Mouse (Mus musculus): ENCODE measurements at regions not wholly inside any gene's neighbourhood (a gene's known extent, or its start where the extent isn't known, plus 50 kb on each side); places are given as distances from the start of the nearest gene placed in this dataset.

- no peak overlapping the region for H3K27ac ChIP-seq
- no peaks in the 10 kb centered on the region for H3K4me1 ChIP-seq
- H3K4me3 ChIP-seq: no peak overlapping the region
- H3K9me3 ChIP-seq: no peaks in the 10 kb centered on the region
- 79% methylated on average over 4 of the region's 4 CpGs for WGBS
- no peak overlapping the region for H3K4me2 ChIP-seq
- H3K27me3 ChIP-seq (replicated peaks): no peaks in the 10 kb centered on the region
- no peak overlapping the region for H3K9ac ChIP-seq
- H3K36me3 ChIP-seq (replicated peaks): no peaks in the 10 kb centered on the region
- ATAC-seq (replicated peaks): no peak
Observed at GRCm38 (mm10) chr13:42603308-42603707, 77.1 kb upstream of the Phactr1 start.

GRCm38 (mm10) chr13:42607735-42608134, 72.7 kb upstream of the Phactr1 start:
- H3K4me1 ChIP-seq: no peaks in the 10 kb centered on the region
- peak; percentile 62; the same call in 1 of the 2 replicates for ATAC-seq (replicated peaks)
- no peak overlapping the region for H3K27ac ChIP-seq

GRCm38 (mm10) chr13:42608963-42609362, 71.5 kb upstream of the Phactr1 start:
- 20% methylated on average over 4 of the region's 4 CpGs for WGBS
- no peaks in the 10 kb centered on the region for H3K4me1 ChIP-seq
- H3K4me3 ChIP-seq: no peak overlapping the region
- H3K36me3 ChIP-seq (replicated peaks): no peaks in the 10 kb centered on the region
- no peak overlapping the region for H3K27ac ChIP-seq
- no peak overlapping the region for H3K4me2 ChIP-seq
- H3K27me3 ChIP-seq (replicated peaks): no peaks in the 10 kb centered on the region
- H3K9ac ChIP-seq: no peak overlapping the region
- ATAC-seq (replicated peaks): no peak
- H3K9me3 ChIP-seq: no peaks in the 10 kb centered on the region

More at GRCm38 (mm10) chr13:42607735-42608134, 72.7 kb upstream of the Phactr1 start:
- WGBS: 50% methylated on average over 10 of the region's 10 CpGs
- Histone ChIP-seq H3K4me2 (no peak overlapping the region), H3K9me3 (no peaks in the 10 kb centered on the region), H3K9ac (no peak overlapping the region), H3K27me3 (replicated peaks) (no peaks in the 10 kb centered on the region), H3K4me3 (no peak overlapping the region), H3K36me3 (replicated peaks) (no peaks in the 10 kb centered on the region)

- 80% methylated on average over 4 of the region's 4 CpGs for WGBS
- ATAC-seq (replicated peaks): no peak
Observed at GRCm38 (mm10) chr13:42613326-42613725, 67.1 kb upstream of the Phactr1 start.

GRCm38 (mm10) chr13:42615826-42616225, 64.6 kb upstream of the Phactr1 start:
- Histone ChIP-seq H3K4me1 (no peaks in the 10 kb centered on the region), H3K4me2 (no peak overlapping the region), H3K36me3 (replicated peaks) (no peaks in the 10 kb centered on the region), H3K9ac (no peak overlapping the region), H3K27ac (no peak overlapping the region), H3K9me3 (no peaks in the 10 kb centered on the region), H3K4me3 (no peak overlapping the region), H3K27me3 (replicated peaks) (no peaks in the 10 kb centered on the region)
- no peak for ATAC-seq (replicated peaks)
- WGBS: 87% methylated on average over 5 of the region's 5 CpGs

More at GRCm38 (mm10) chr13:42613326-42613725, 67.1 kb upstream of the Phactr1 start:
- Histone ChIP-seq H3K4me3 (no peak overlapping the region), H3K27me3 (replicated peaks) (no peaks in the 10 kb centered on the region), H3K9ac (no peak overlapping the region), H3K27ac (no peak overlapping the region), H3K36me3 (replicated peaks) (no peaks in the 10 kb centered on the region), H3K9me3 (no peaks in the 10 kb centered on the region), H3K4me2 (no peak overlapping the region), H3K4me1 (no peaks in the 10 kb centered on the region)

- WGBS: 91% methylated on average over 6 of the region's 6 CpGs
- Histone ChIP-seq H3K9me3 (no peaks in the 10 kb centered on the region), H3K9ac (no peak overlapping the region), H3K27ac (no peak overlapping the region), H3K4me1 (no peaks in the 10 kb centered on the region), H3K36me3 (replicated peaks) (no peaks in the 10 kb centered on the region), H3K4me3 (no peak overlapping the region), H3K27me3 (replicated peaks) (no peaks in the 10 kb centered on the region), H3K4me2 (no peak overlapping the region)
- ATAC-seq (replicated peaks): no peak
Observed at GRCm38 (mm10) chr13:42617225-42617624, 63.2 kb upstream of the Phactr1 start.

- 70% methylated on average over 4 of the region's 4 CpGs for WGBS
- H3K27me3 ChIP-seq (replicated peaks): no peaks in the 10 kb centered on the region
- no peak overlapping the region for H3K9ac ChIP-seq
- no peaks in the 10 kb centered on the region for H3K36me3 ChIP-seq (replicated peaks)
- H3K4me1 ChIP-seq: no peaks in the 10 kb centered on the region
- ATAC-seq (replicated peaks): no peak
- no peak overlapping the region for H3K4me3 ChIP-seq
- H3K9me3 ChIP-seq: no peaks in the 10 kb centered on the region
- no peak overlapping the region for H3K27ac ChIP-seq
- H3K4me2 ChIP-seq: no peak overlapping the region
Observed at GRCm38 (mm10) chr13:42617844-42618243, 62.6 kb upstream of the Phactr1 start.

- Histone ChIP-seq H3K9ac (no peak overlapping the region), H3K4me3 (no peak overlapping the region), H3K4me2 (no peak overlapping the region), H3K27me3 (replicated peaks) (no peaks in the 10 kb centered on the region), H3K4me1 (no peaks in the 10 kb centered on the region), H3K9me3 (no peaks in the 10 kb centered on the region), H3K36me3 (replicated peaks) (no peaks in the 10 kb centered on the region), H3K27ac (no peak overlapping the region)
- no peak for ATAC-seq (replicated peaks)
- whole genome bisulfite sequencing: 93% methylated on average over 6 of the region's 6 CpGs
Observed at GRCm38 (mm10) chr13:42619555-42620280, 60.7 kb upstream of the Phactr1 start.

- Histone ChIP-seq H3K9me3 (no peaks in the 10 kb centered on the region), H3K36me3 (replicated peaks) (no peaks in the 10 kb centered on the region), H3K4me2 (no peak overlapping the region), H3K4me1 (no peaks in the 10 kb centered on the region), H3K4me3 (no peak overlapping the region), H3K27me3 (replicated peaks) (no peaks in the 10 kb centered on the region), H3K27ac (no peak overlapping the region), H3K9ac (no peak overlapping the region)
- WGBS: 61% methylated on average over 5 of the region's 5 CpGs
- no peak for ATAC-seq (replicated peaks)
Observed at GRCm38 (mm10) chr13:42623491-42623890, 56.9 kb upstream of the Phactr1 start.
